Comparison of ENCODE assay signal across 8 mouse cellular contexts in the genomic region with DNA sequence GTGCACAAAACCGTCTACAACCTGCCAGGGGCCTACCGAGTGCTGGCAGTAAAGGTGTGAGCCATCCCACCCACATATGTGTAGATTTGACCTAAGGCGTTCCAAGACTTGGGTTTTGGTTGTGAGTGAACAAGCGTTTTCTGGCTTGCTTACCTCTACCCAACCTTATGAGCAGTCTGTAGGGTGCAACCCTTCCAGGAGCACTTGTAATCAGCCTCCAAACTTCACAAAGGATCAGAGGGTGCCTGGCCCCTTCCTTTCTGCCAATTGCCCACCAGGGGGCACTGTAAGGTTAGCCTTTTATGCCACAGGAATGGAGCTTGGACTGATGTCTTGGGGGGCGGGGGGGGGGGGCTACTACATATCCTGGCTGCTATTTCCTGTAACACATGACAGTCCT. TPM values are rescaled to one million over a fixed set of nuclear protein-coding genes. Genes with fewer than 3 reads are reported as not detected.
DNase-seq lines count a peak whose midpoint lies in the region; ATAC-seq and TF ChIP-seq lines count a peak whose summit lies in the region.

No protein-coding gene starts in this region.

- 46% methylated on average over 5 of the region's 5 CpGs for WGBS in kidney, embryonic 14.5 days
- 42% methylated on average over 5 of the region's 5 CpGs for WGBS in forebrain, postnatal 0 days
- WGBS in limb, embryonic 15.5 days = 44% methylated on average over 5 of the region's 5 CpGs

- H3K9me3 ChIP-seq in kidney, embryonic 14.5 days (ENCODE audit: control insufficient read depth, low read length) = no peaks in the 10 kb centered on the region
- H3K9me3 ChIP-seq in forebrain, postnatal 0 days (ENCODE audit: low read length) = no peaks in the 10 kb centered on the region
- no peaks in the 10 kb centered on the region for H3K9me3 ChIP-seq in limb, embryonic 15.5 days

- no peak overlapping the region for H3K27ac ChIP-seq in kidney, embryonic 14.5 days (ENCODE audit: low read depth, low read length)
- no peak overlapping the region for H3K27ac ChIP-seq in forebrain, postnatal 0 days (ENCODE audit: low read depth, low read length)
- H3K27ac ChIP-seq in limb, embryonic 15.5 days = 0 out of 2 replicates have a peak overlapping the region, but pooled peaks have one; percentile 33

- H3K4me2 ChIP-seq in kidney, embryonic 14.5 days (replicated peaks; ENCODE audit: low read depth, low read length) = no peak overlapping the region
- no peak overlapping the region for H3K4me2 ChIP-seq in forebrain, postnatal 0 days (ENCODE audit: low read depth)
- no peak overlapping the region for H3K4me2 ChIP-seq in limb, embryonic 15.5 days

- TF ChIP-seq CTCF in forebrain, postnatal 0 days (IDR thresholded peaks at IDR 0.05; ENCODE audit: low read depth) = peak; percentile 78

- H3K9ac ChIP-seq in kidney, embryonic 14.5 days (ENCODE audit: low read depth, low read length) = no peak overlapping the region
- no peak overlapping the region for H3K9ac ChIP-seq in forebrain, postnatal 0 days
- H3K9ac ChIP-seq in limb, embryonic 15.5 days = no peak overlapping the region

- no peaks in the 10 kb centered on the region for H3K27me3 ChIP-seq in kidney, embryonic 14.5 days (ENCODE audit: control insufficient read depth, insufficient read depth, low read length)
- H3K27me3 ChIP-seq in forebrain, postnatal 0 days (ENCODE audit: insufficient read depth, low read length) = no peaks in the 10 kb centered on the region
- H3K27me3 ChIP-seq in limb, embryonic 15.5 days = no peaks in the 10 kb centered on the region

- H3K36me3 ChIP-seq in kidney, embryonic 14.5 days (ENCODE audit: control insufficient read depth, insufficient read depth, low read length) = peaks cover 54% of the 10 kb centered on the region
- peaks cover 41% of the 10 kb centered on the region for H3K36me3 ChIP-seq in forebrain, postnatal 0 days (ENCODE audit: insufficient read depth)
- H3K36me3 ChIP-seq in limb, embryonic 15.5 days = peaks cover 44% of the 10 kb centered on the region

- H3K4me3 ChIP-seq in kidney, embryonic 14.5 days (ENCODE audit: low read length) = no peak overlapping the region
- no peak overlapping the region for H3K4me3 ChIP-seq in forebrain, postnatal 0 days (ENCODE audit: low read depth, low read length)
- no peak overlapping the region for H3K4me3 ChIP-seq in limb, embryonic 15.5 days

- no peak for DNase-seq in kidney, adult 11 months
- DNase-seq in ZHBTc4 (ENCODE audit: low read depth, low spot score) = peak; percentile 78
- DNase-seq in forebrain, postnatal 0 days = peak; percentile 71
- peak; percentile 70 for DNase-seq in naive thymus-derived CD4-positive, alpha-beta T cell, adult 2 months (ENCODE audit: low read depth)
- no peak for DNase-seq in ovary, postnatal 10 days (ENCODE audit: low spot score)
- no peak for DNase-seq in right cerebral cortex, postnatal 25 days

- no peaks in the 10 kb centered on the region for H3K4me1 ChIP-seq in kidney, embryonic 14.5 days (ENCODE audit: control insufficient read depth, insufficient read depth, low read length)
- H3K4me1 ChIP-seq in forebrain, postnatal 0 days (ENCODE audit: insufficient read depth) = no peaks in the 10 kb centered on the region
- peaks cover 6% of the 10 kb centered on the region; the same call in 1 of the 2 replicates for H3K4me1 ChIP-seq in limb, embryonic 15.5 days

- peak; percentile 56; the same call in 1 of the 2 replicates for ATAC-seq in kidney, embryonic 14.5 days (ENCODE audit: low FRiP score, low TSS enrichment)
- ATAC-seq in forebrain, postnatal 0 days = peak; percentile 65
- ATAC-seq in limb, embryonic 15.5 days (ENCODE audit: insufficient number of reproducible peaks, low FRiP score, low TSS enrichment, low read depth) = no peak

RNA-seq across cellular contexts. Expression of a gene that starts 18.6 kb away (rescaled TPM):
- polyA plus RNA-seq in kidney, embryonic 14.5 days (2014; fragmentation: Nextera tagmentation; extraction: Ambion mirVana) = not detected in 2 replicates
- total RNA-seq in forebrain, postnatal 0 days (2014; rRNA removed) = 0.08 TPM in 1 of 2 replicates, not detected in the other
- polyA plus RNA-seq in forebrain, postnatal 0 days (2015; fragmentation: Nextera tagmentation; extraction: Ambion mirVana) = 0.11 and 0.18 TPM in 2 replicates
- not detected in 2 replicates for polyA plus RNA-seq in limb, embryonic 15.5 days (2015; fragmentation: Nextera tagmentation; extraction: Ambion mirVana)

RNA-seq across cellular contexts. Expression of a gene that starts 23.5 kb away (rescaled TPM):
- polyA plus RNA-seq in kidney, embryonic 14.5 days (2014; fragmentation: Nextera tagmentation; extraction: Ambion mirVana) = 35.3 and 45.2 TPM in 2 replicates
- total RNA-seq in forebrain, postnatal 0 days (2014; rRNA removed) = 55.2 and 62.3 TPM in 2 replicates
- polyA plus RNA-seq in forebrain, postnatal 0 days (2015; fragmentation: Nextera tagmentation; extraction: Ambion mirVana) = 20.3 and 20.8 TPM in 2 replicates
- 31.0 and 32.5 TPM in 2 replicates for polyA plus RNA-seq in limb, embryonic 15.5 days (2015; fragmentation: Nextera tagmentation; extraction: Ambion mirVana)

RNA-seq across cellular contexts. Expression of a gene that starts 50.2 kb away (rescaled TPM):
- polyA plus RNA-seq in kidney, embryonic 14.5 days (2014; fragmentation: Nextera tagmentation; extraction: Ambion mirVana) = 1.1 and 1.3 TPM in 2 replicates
- total RNA-seq in forebrain, postnatal 0 days (2014; rRNA removed) = not detected in 2 replicates
- polyA plus RNA-seq in forebrain, postnatal 0 days (2015; fragmentation: Nextera tagmentation; extraction: Ambion mirVana) = 0.06 TPM in 2 replicates
- polyA plus RNA-seq in limb, embryonic 15.5 days (2015; fragmentation: Nextera tagmentation; extraction: Ambion mirVana) = 0.19 and 0.56 TPM in 2 replicates

RNA-seq across cellular contexts. Expression of a gene that starts 58.0 kb away (rescaled TPM):
- polyA plus RNA-seq in kidney, embryonic 14.5 days (2014; fragmentation: Nextera tagmentation; extraction: Ambion mirVana) = 11.8 and 18.2 TPM in 2 replicates
- total RNA-seq in forebrain, postnatal 0 days (2014; rRNA removed) = 52.5 and 59.0 TPM in 2 replicates
- 13.8 and 16.5 TPM in 2 replicates for polyA plus RNA-seq in forebrain, postnatal 0 days (2015; fragmentation: Nextera tagmentation; extraction: Ambion mirVana)
- polyA plus RNA-seq in limb, embryonic 15.5 days (2015; fragmentation: Nextera tagmentation; extraction: Ambion mirVana) = 22.4 and 23.0 TPM in 2 replicates

Comparison
In these comparisons a context has a peak if more than half of its experiments do, and no peak if none do; other contexts are left out.
1. DNase-seq: peak in ZHBTc4 (single experiment), forebrain, postnatal 0 days (single experiment) and naive thymus-derived CD4-positive, alpha-beta T cell, adult 2 months (single experiment); none in kidney, adult 11 months (single experiment), ovary, postnatal 10 days (single experiment) and right cerebral cortex, postnatal 25 days (single experiment).